Mouse (Mus musculus) left cerebral cortex, adult 18-20 months (tissue): ENCODE measurements at regions not wholly inside any gene's neighbourhood (a gene's known extent, or its start where the extent isn't known, plus 50 kb on each side); places are given as distances from the start of the nearest gene placed in this dataset.

Experiments used
- DNase-seq, 2 experiments: peaks; one replicate each; pipeline ENCODE4 v3.0.0; 2021 to 2022; ENCODE audit warnings: low spot score in 2 of 2, mixed read lengths in 1 of 2

DNA sequence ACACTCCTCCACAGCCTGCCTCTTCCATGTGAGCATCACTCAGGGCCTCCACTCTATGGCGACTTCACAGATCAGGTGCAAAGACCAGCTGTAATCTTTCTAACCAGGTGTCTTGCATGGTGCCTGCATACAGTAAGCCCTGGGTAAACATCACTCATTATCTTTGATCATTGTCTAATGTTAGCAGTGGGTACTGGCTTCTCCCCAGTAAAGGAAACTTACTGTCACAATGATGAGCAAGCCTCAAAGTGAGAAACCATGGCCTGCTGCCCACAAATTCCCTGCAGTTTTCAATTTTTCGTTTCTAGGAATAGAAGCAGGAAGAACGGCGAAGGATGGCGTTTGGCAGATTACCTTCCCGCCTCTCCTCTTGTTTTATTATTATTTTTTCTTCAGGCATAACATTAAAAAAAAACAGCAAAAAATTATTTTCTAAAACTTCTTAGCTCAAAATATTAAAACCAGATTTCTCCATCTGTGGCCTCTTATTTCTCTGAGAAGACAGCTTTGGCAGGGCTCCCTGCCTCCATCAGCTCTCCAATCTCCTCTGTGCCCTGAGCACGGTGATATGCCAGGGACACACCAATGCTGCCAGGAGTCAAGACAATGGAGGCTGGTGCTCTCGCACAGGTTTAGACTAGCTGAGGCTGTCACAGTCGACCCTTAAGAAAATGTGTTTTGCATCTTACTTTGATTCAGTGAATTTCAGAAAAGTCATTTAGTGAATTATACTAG lies 169.2 kb upstream of the Cxcl12 start:
- DNase-seq: peak; percentile 34 to 59

DNA sequence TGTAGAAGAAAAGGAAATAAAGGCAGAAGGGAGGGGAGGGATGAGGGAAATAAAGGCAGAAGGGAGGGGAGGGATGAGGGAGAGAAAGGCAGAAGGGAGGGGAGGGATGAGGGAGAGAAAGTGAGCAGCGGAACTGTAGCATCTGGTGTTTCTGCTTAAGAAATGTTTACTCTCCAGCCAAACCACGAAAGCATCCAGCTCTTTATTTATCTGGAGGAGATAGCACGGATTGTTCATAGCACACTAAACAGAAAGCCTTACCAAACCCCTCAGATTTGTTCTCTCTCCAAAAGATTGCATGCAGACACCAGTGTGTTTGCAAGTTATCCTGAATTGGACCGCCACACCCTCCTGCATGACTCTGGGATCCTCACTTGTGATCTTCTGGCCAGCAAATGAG lies 168.4 kb upstream of the Cxcl12 start:
- DNase-seq: no peak

DNA sequence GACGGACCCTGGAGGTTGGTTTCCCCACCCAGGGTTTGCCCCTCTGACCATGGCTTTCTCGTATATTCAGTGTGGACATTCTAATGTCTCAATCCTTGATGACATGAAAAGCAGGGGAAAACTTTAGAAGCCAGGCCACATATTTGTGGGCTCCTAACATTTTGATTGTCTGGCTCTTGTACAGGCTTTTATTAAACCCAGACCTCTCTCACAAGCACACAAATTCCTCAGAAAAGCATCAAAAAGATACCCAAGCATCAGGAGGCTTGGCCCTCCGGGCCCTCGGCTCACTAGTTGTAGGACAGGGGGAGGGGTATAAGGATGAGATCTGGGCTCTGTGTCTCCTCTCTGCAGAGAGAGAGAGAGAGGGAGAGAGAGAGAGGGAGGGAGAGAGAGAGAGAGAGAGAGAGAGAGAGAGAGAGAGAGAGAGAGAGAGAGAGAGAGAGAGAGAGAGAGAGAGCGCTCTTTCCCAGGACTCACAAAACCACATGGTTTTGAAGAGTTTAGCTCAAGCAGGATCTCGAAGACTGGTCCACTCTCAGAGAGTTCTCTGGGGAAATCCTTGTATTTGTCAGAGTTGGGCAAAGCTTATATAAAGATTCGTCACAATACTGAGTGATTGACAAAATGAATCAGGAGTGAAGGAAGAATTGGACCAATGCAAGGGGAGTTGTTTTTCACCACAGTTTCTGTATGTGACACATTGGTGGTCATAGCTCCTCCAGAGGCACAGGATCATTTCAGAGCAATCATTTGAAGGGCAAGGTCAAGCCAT lies 167.2 kb upstream of the Cxcl12 start:
- no peak for DNase-seq

DNA sequence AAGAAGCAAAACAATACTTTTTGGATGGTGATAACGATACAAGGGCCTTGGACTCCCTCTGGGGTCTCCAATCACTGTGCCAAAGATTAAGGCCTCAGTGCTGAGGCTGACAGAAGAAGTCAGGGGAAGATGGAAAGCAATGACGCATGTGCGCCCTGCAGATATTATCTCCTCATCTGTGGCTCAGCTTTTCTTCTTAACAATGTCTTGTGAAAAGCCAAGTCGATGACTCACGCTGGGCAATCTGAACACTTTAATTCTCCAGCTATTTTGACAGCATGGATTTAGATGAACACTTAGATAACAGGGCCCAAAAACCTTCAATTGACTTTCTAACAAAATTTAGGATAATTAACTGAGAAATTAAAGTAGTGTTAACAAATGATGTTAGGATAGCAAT lies 155.7 kb upstream of the Cxcl12 start:
- no peak for DNase-seq

DNA sequence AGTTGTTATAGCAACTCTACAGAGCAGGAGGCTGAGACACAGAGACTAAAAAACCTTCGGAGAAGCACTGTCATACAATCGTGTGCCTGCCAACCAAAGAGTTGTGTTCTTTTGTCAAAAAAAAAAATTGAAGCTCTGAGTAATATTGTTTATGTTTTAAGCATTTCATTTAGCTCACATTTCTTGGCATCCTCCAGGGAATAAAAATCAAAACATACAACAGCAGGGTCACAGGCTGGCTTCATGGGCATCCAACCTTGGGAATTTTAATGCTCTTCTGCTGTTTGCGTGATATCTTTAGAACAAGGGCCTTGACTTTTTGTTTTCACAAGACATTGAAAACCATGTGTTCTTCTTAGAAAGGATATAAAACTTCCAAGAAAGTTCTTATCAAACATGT lies 152.9 kb upstream of the Cxcl12 start:
- DNase-seq: no peak

DNA sequence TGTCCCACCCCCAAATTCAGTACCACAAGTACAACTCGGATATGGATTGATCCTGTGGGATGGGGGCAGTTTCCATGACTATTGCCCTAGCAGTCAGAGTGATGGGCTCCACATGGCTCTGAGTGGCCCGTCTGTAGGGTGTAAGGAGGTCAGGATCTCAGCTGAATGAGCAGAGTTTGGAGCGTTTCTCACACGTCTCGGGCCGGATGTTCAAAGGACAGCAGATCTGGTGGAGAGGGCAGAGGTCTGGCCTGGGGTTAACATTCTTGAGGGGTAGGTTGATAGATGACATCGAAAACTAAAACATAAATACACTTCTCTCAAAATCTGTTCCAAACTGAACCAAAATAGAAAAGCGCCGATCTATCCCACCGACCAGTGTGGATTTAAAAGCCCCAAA lies 146.5 kb upstream of the Cxcl12 start:
- DNase-seq: no peak

DNA sequence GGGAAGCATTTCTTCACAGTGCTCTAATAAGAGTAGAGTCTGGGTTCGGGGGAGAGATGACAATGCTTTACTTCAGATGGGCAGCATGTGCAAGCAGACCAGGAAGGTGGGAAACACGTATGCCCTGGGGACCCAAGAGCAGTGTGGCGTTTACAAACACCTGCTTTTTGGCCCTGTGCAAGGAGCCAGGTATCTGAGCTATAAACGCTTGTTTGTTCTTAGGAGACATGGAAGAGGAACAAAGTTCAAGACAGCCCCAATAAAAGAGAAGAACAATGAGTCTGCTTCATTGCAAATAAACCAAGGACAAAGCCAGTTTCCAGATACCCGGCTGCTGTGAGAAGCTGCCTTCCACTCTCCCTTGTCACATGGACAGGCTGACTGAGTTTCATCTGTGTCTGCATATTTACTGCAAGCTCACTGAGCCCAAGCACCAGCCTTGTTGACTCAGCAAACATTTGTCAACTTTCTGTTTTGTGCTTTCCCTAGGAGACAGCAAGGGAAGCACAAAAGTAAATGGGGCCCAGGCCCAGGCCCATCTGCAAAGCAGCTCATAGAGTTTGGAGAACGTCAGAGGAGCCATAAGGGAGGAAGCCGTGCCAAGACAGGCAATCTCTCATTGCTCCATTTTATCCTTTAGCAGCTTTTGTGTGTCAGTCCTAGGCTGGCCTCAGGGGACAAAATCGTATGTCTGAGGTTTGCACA lies 136.1 kb upstream of the Cxcl12 start:
- DNase-seq: no peak

DNA sequence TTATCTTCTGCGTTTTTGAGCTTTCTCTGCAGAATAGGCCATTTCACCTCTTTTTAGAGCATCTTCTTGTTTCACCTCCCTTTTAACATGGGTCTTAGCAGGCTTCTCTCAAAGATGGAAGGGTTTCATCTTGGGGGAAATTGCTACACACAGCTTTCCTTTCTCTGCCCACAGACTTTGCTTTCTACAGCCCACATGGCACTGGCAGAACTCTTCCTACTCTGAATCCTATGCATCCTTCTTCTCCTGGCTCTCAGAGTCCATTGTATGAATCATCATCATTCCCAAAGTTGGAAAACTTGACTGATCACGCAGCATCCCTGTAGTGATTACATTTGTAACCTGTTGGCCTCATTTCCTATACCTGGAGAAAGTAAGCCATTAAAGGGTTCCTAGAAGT lies 124.6 kb upstream of the Cxcl12 start:
- DNase-seq: no peak

DNA sequence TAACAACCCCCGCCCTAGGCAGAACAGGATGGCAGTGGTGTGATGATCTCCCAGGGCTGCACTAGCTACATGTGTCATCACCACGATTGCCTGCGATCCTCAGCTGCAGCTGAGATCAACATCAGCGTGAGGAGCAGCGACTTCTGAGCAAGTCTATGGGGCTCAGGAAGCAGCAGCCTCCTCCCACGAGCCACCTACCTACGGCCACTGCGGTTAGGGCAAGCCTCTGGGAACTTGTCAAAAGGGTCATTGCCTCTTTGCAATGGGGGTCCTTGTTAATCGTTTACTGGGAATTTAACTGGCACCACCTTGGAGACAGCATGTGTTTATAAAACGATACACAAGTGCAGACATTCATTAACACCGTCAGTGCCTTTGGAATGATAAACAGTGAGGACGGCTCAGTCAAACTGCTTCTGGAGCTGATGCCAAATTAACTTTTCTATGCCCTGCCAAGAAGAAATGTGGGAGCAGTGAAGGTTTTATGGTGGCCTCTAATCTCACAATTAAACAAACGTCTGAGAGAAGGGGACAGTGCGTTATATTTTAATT lies 118.8 kb upstream of the Cxcl12 start:
- no peak for DNase-seq

DNA sequence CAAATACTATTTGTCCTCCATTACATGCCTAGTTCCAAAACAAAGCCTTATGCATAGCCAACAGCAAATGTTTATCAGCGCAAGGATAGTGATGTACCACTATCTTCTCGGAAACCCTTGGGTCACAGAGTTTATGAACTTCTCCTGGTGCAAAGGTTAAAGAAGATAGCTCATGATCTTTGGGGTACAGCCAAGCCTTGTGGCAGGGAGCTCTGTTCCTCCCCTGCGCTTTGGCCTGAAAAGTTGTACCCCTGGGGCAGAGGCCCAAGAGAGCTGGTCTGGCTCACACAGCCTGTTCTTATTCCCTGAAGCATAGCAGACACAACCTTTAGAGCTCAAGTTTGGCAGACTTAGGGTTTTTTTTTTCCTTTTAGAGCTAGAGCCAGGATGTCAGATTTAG lies 107.6 kb upstream of the Cxcl12 start:
- no peak for DNase-seq

DNA sequence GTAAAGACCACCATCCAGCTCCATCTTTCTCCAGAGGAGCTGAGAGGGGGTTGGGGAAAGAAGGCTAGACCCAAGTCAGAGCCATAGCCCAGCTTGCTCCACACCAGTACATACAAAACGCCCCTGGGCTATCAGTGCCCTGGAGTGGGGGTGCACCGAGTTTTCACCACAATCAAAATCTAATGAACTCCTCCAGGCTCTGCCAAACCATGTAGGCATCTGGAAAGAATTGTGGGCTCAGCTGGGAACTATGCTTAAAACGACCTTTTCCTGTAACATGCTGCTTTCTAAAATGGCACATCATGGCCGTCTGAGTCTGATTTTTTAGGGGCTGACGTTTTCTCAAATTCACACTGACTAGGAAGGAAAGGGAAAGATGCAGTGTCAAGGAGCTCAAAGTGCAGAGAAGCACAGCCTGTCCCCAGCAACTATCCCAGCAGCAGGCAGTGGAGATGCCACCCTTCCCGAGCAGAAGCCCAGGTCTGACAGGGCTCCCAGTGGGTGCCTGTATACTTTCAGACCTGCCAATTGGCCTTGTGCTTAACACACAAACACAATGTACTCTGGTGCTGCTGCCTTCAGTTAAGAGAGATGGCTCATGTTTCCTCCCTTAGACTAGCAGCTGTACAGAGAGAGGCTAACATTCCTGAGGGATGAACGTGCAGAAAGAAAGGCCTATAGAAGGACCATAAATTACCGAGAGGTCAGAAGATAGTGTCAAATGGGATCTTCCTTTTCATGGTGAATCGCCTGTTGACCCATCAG lies 100.6 kb upstream of the Cxcl12 start:
- DNase-seq: no peak

DNA sequence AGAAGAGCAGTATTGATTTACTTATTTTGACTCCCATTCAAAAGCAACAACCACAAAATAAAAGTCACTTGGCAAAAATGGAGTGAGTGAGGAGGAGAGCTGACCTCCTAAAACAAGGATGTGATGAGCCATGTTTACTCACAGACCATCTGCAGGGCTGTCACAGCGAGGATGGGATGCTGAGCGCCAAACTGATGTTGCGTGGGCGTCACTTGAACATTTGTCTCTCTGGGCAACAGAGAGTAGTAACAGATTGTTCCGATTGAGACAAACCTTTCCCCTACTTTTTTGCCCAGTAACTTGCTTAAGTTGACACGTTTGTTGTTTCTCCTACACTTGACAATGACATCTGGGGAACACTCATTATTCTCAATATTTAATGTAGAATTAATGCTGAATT lies 97.0 kb upstream of the Cxcl12 start:
- DNase-seq: peak; percentile 65 to 71

DNA sequence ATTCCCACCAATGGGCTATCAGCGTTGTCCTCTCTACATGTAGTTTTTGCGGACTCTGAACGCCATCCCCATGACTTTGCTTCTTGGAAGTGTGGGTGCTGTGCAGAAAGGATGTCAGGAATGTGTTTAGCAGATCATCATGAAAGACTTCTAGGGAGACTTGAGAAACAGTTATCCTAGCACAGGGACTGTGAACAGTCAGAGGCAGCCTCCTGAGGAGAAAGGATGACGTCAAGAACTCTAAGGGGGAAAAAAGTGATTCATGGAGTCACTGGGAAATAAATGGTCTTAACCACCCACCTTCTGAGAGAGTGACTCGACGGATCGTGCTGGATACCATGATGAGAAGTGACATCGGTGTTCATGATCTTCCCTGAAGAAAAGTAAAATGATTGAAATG lies 96.5 kb upstream of the Cxcl12 start:
- DNase-seq: peak in 1 of 2 experiments; percentile 16

DNA sequence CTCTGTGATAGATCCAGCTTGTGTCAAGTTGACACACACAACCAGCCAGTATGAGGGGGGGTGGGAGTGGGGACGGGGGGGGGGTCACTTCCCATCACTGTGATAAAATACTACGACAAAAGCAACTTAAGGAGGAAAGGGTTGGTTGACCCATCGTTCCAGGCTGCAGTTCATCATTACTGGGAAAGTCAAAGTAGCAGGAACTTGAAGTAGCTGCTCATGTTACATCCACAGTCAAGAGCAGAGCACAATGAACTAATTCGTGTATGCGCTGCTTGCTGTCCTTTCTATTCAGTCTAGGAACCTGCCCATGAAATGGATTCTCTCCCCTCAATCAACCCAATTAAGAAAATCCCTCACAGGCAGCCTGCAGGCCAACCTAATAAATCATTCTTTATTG lies 88.8 kb upstream of the Cxcl12 start:
- DNase-seq: no peak

DNA sequence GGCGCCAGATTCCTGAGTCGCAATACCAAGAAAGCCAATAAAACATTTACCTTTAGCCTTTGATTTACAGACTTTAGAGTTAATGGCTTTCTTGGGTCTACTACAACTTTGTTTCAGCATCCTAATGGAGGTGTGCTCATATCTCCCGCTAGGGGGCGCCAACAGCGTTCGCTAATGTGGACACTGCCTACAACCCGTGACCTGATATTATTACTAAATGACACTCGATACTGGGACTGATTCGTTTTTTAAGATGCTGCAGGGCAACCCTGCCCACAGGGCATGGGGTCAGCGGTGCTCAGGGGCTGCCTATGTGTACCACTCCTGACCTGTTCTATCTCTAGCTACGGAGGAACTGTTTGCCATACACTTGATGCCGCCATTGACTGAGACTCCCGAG lies 87.4 kb upstream of the Cxcl12 start:
- DNase-seq: no peak

DNA sequence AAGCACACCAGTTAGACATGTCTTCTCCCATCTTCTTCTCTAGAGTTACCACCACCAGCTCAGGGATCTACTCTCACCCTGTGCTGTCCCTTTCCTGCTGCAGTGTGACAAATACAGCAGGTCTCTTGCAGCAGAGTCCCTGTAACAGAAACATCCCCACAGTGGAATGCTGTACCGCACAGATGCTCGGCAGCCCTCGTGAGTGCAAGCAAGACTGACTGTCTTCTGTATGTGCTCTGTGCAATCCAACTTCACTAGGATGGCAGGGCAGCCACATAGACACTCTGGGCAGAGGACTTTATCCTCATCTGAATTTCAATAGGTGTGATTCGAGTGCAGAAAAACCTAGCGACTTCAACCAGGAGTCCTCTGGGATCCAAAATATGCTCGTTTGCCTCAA lies 84.1 kb upstream of the Cxcl12 start:
- no peak for DNase-seq

DNA sequence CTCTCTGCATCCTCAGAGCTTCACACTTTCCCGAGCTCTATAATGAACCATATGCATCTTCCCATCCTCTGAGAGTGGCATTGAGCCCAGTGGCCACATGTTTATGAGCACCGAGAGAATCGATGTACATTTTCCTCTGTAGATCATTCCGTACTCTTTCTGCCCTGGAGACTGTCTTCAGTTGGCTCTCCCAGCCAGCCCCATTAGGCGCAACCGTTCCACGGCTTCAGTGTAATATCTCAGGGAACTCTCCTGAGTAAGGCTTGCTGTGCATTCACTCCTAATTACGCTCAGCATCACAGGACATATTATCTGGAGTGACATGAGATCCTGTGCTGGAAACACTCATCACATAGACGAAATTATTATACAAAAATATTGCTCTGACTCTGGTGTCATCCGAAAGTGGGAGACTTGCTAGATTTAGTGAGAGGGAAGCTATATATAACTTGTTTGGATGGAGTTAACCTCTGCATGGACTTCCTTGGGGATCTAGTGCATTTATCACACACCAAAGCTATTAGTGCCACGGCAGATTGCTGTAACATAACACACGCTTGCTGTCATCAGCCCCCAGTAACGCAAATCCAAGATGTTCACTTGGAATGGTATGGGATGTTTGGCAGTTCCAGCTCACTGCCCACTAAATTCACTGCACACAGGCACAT lies 83.4 kb upstream of the Cxcl12 start:
- DNase-seq: no peak

DNA sequence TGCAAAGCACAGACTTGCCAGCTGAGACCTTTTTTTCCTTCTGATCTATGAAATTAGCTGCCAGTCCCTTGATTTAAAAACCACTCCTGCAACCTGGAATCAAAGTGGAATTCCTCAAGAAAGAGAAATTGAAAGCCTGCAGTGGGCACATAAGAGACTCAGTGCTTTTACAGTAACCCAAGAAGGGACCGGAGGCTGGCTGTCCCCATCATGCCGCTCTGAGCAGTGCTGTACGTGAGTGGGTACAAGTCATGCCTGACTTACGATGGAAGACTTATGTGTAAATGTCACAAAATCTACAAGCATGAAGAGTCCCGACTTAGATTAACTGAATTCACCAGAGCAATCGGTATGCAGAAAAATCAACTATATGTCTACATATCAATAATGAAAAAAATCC lies 73.6 kb upstream of the Cxcl12 start:
- DNase-seq: no peak

DNA sequence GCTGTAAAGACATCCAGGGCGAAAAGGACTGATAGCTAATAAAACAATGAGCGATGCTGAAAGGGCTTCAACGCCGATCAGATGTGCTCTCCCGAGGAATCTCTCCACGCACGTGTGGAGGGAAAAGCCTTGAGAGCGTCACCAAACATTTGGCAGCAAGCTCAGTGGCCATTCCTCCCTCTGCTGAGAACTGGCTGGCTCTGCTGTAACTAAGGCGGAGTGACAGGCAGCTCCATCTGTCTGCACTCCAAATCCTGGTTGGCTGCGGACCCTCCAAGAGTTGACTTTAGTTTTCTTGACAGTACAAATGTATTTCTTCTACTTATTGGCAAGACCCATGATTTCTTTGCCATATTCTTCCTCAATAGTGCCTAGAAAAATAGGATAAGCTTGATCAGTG lies 68.5 kb upstream of the Cxcl12 start:
- no peak for DNase-seq

DNA sequence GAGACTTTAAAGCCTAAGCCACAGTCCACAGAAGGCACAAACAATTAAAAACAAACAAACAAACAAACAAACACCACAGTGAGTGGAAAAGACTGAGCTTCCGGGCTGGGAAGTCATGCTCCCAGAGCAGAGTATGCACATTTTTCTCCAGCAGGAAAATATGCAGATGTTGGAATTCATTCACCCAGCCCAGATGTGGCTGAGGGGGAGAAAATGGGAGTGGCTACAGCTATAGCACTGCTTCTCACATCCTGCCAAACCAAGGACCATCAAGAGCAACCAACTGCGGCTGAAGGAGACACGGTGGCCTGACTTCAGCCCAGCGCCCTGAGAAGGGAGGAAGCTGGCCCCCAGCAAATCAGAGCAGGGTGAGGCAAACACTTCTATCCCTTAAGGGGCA lies 65.6 kb upstream of the Cxcl12 start:
- no peak for DNase-seq

DNA sequence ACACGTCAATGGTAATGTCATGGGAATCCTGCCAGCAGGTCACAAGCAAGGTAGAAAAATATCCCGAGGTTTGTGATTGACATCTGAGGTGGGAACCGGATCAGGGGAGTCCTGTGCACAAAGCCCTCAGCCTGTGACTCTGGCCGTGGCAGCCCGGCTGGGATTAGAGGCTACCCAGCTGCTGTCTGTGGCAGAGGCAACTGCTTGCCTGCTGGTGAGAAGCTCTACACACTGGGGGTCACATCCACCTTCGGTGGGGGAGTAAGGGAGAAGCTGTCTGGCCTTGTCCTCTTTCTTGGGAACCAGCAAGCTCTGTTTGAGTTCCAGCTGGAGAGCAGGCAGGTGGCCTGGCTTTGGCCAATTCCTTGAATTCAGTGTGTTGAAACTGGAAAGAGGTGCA lies 64.3 kb upstream of the Cxcl12 start:
- no peak for DNase-seq
